Mouse (Mus musculus) left cerebral cortex, adult 18-20 months (tissue): Measurements from ENCODE around the gene Rap1a. TPM values are rescaled to one million over a fixed set of nuclear protein-coding genes. Genes with fewer than 3 reads are reported as not detected.

Experiments
- DNase-seq, 2 experiments: peaks; one replicate each; pipeline ENCODE4 v3.0.0; 2021 to 2022; ENCODE audit warnings: low spot score in 2 of 2, mixed read lengths in 1 of 2
- total RNA-seq, 2 experiments: library from RNA; stranded (reverse); gene quantifications; 2 replicates each; pipeline ENCODE4 v1.2.3; 2021

The Rap1a gene
- total RNA-seq, 2 experiments from 2014 or later: 61.0 to 63.1 TPM

GRCm38 (mm10) chr3:105807672-105808071 lies 6.5 kb upstream of the Rap1a start:
- DNase-seq: no peak

- no peak for DNase-seq
These were observed 5.5 kb upstream of the Rap1a start for GRCm38 (mm10) chr3:105806519-105807249.

GRCm38 (mm10) chr3:105803600-105803999 lies 2.5 kb upstream of the Rap1a start:
- no peak for DNase-seq

- no peak for DNase-seq
These were observed 403 bp downstream of the Rap1a start for GRCm38 (mm10) chr3:105800675-105801190.

GRCm38 (mm10) chr3:105800156-105800674 lies 921 bp downstream of the Rap1a start:
- DNase-seq: no peak

- DNase-seq: no peak
These were observed 1.8 kb downstream of the Rap1a start for GRCm38 (mm10) chr3:105799375-105799774.

GRCm38 (mm10) chr3:105798770-105799169 lies 2.4 kb downstream of the Rap1a start:
- DNase-seq: no peak

- no peak for DNase-seq
These were observed 3.7 kb downstream of the Rap1a start for GRCm38 (mm10) chr3:105797427-105797826.

GRCm38 (mm10) chr3:105796761-105797160 lies 4.4 kb downstream of the Rap1a start:
- no peak for DNase-seq

- no peak for DNase-seq
These were observed 6.8 kb downstream of the Rap1a start for GRCm38 (mm10) chr3:105794309-105794708.

GRCm38 (mm10) chr3:105792309-105792708 lies 8.8 kb downstream of the Rap1a start:
- DNase-seq: no peak

GRCm38 (mm10) chr3:105791129-105791528 lies 10.0 kb downstream of the Rap1a start:
- DNase-seq: no peak

- DNase-seq: no peak
These were observed 10.8 kb downstream of the Rap1a start for GRCm38 (mm10) chr3:105790338-105790737.

GRCm38 (mm10) chr3:105789776-105790175 lies 11.4 kb downstream of the Rap1a start:
- no peak for DNase-seq

- DNase-seq: no peak
These were observed 13.8 kb downstream of the Rap1a start for GRCm38 (mm10) chr3:105787328-105787727.

GRCm38 (mm10) chr3:105785865-105786264 lies 15.3 kb downstream of the Rap1a start:
- no peak for DNase-seq

- no peak for DNase-seq
These were observed 17.3 kb downstream of the Rap1a start for GRCm38 (mm10) chr3:105783809-105784208.

- DNase-seq: no peak
These were observed 18.7 kb downstream of the Rap1a start for GRCm38 (mm10) chr3:105782406-105782805.

- DNase-seq: no peak
These were observed 23.1 kb downstream of the Rap1a start for GRCm38 (mm10) chr3:105777997-105778396.

GRCm38 (mm10) chr3:105774496-105774895 lies 26.6 kb downstream of the Rap1a start:
- no peak for DNase-seq

GRCm38 (mm10) chr3:105771534-105771933 lies 29.6 kb downstream of the Rap1a start:
- DNase-seq: peak in 1 of 2 experiments; percentile 20

- DNase-seq: no peak
These were observed 30.3 kb downstream of the Rap1a start for GRCm38 (mm10) chr3:105770836-105771235.

- DNase-seq: no peak
These were observed 31.8 kb downstream of the Rap1a start for GRCm38 (mm10) chr3:105769380-105769779.
